Mouse (Mus musculus) lung, embryonic 14.5 days (tissue): ENCODE results near the gene Skp1a. TPM values are rescaled to one million over a fixed set of nuclear protein-coding genes. Genes with fewer than 3 reads are reported as not detected.

Experiments
- ATAC-seq: fragments of 200-750 bp; cut with Nextera tagmentation; 2 replicates; pipeline ENCODE4 v1.8.0; 2017; ENCODE audit warnings: mild to moderate bottlenecking, moderate TSS enrichment, moderate library complexity; ENCODE audit not compliant: insufficient read depth
- DNase-seq: peaks from one replicate; pipeline ENCODE4 v3.0.0-alpha.2; 2015
- H3K27ac ChIP-seq: fragments of 300-500 bp; sonication (generic); 2 replicates; pipeline ENCODE4 v1.5.1; 2014; ENCODE audit warnings: low read depth, mild to moderate bottlenecking, moderate library complexity
- H3K27me3 ChIP-seq: fragments of 300-500 bp; sonication (generic); 2 replicates; pipeline ENCODE4 v1.6.1; 2014; ENCODE audit warnings: low read length, control low read depth; ENCODE audit not compliant: insufficient read depth
- H3K36me3 ChIP-seq: fragments of 300-500 bp; sonication (generic); 2 replicates; pipeline ENCODE4 v1.6.1; 2014; ENCODE audit warnings: control low read depth; ENCODE audit not compliant: insufficient read depth
- H3K4me1 ChIP-seq: fragments of 300-500 bp; sonication (generic); 2 replicates; pipeline ENCODE4 v1.6.1; 2014; ENCODE audit warnings: antibody characterized with exemption, control low read depth; ENCODE audit not compliant: insufficient read depth
- H3K4me2 ChIP-seq: fragments of 300-500 bp; sonication (generic); 2 replicates; pipeline ENCODE4 v1.6.1; 2014; ENCODE audit warnings: mild to moderate bottlenecking
- H3K4me3 ChIP-seq: fragments of 300-500 bp; sonication (generic); 2 replicates; pipeline ENCODE4 v1.5.1; 2014; ENCODE audit warnings: low read depth, low read length
- H3K9ac ChIP-seq: fragments of 300-500 bp; sonication (generic); 2 replicates; pipeline ENCODE4 v1.6.1; 2014
- H3K9me3 ChIP-seq: fragments of 300-500 bp; sonication (generic); 2 replicates; pipeline ENCODE4 v1.6.1; 2016; ENCODE audit warnings: low read depth, low read length, control low read depth
- CTCF ChIP-seq: IDR thresholded peaks from 2 replicates; pipeline ENCODE4 v1.5.1; 2016; ENCODE audit warnings: antibody characterized with exemption, low read depth
- WGBS: fragments of 180-500 bp; shearing (Covaris S2); extraction: QIAGEN DNeasy Blood & Tissue Kit; methylation state at CpG from one replicate; pipeline ENCODE4 v1.1.7; 2014; 5-methylcytosine and 5-hydroxymethylcytosine counted together
- polyA plus RNA-seq: library from polyadenylated mRNA; unstranded; fragments of >200 nt; fragmentation: Nextera tagmentation; extraction: Ambion mirVana; gene quantifications from 2 replicates; pipeline ENCODE4 v1.2.1, GENCODE M21; 2014

Gene Skp1a
- polyA plus RNA-seq, 1 experiment from 2014 or later = 781 TPM

GRCm38 (mm10) chr11:52265616-52266307 lies 34.0 kb downstream of the Skp1a start:
- no peak overlapping the region for H3K9ac ChIP-seq
- H3K4me1 ChIP-seq = peaks cover 7% of the 10 kb centered on the region; the same call in 1 of the 2 replicates
- peaks cover 22% of the 10 kb centered on the region; the same call in 1 of the 2 replicates for H3K36me3 ChIP-seq
- 0 out of 2 replicates have a peak overlapping the region, but pooled peaks have one; percentile 13 for H3K27ac ChIP-seq
- ATAC-seq = no peak; the same call in 1 of the 2 replicates
- no peak for TF ChIP-seq CTCF
- no peak overlapping the region for H3K4me2 ChIP-seq
- H3K27me3 ChIP-seq = no peaks in the 10 kb centered on the region
- H3K4me3 ChIP-seq = no peak overlapping the region
- WGBS = 30% methylated on average over 12 of the region's 12 CpGs
- DNase-seq = no peak
- no peaks in the 10 kb centered on the region for H3K9me3 ChIP-seq

- no peak overlapping the region for H3K4me3 ChIP-seq
- H3K9ac ChIP-seq = no peak overlapping the region
- no peaks in the 10 kb centered on the region for H3K27me3 ChIP-seq
- peaks cover 12% of the 10 kb centered on the region; the same call in 1 of the 2 replicates for H3K36me3 ChIP-seq
- 87% methylated on average over 5 of the region's 5 CpGs for WGBS
- H3K9me3 ChIP-seq = no peaks in the 10 kb centered on the region
- ATAC-seq (no peak), DNase-seq (no peak)
- no peak overlapping the region for H3K4me2 ChIP-seq
- H3K27ac ChIP-seq = no peak overlapping the region
- no peak for TF ChIP-seq CTCF
- H3K4me1 ChIP-seq = peaks cover 10% of the 10 kb centered on the region
Measured at GRCm38 (mm10) chr11:52267271-52267670, 35.5 kb downstream of the Skp1a start.

- H3K4me1 ChIP-seq = peaks cover 17% of the 10 kb centered on the region
Measured at GRCm38 (mm10) chr11:52268104-52268835, 36.5 kb downstream of the Skp1a start.

GRCm38 (mm10) chr11:52269841-52270240 lies 38.0 kb downstream of the Skp1a start:
- 69% methylated on average over 6 of the region's 6 CpGs for WGBS
- H3K27ac ChIP-seq = no peak overlapping the region
- H3K4me2 ChIP-seq = no peak overlapping the region
- no peak overlapping the region for H3K9ac ChIP-seq
- no peaks in the 10 kb centered on the region for H3K9me3 ChIP-seq
- H3K36me3 ChIP-seq = 0 out of 2 replicates have a peak, but pooled peaks cover 4% of the 10 kb centered on the region
- ATAC-seq (no peak), DNase-seq (no peak)
- no peak overlapping the region for H3K4me3 ChIP-seq
- no peaks in the 10 kb centered on the region for H3K27me3 ChIP-seq
- TF ChIP-seq CTCF = no peak
- peaks cover 20% of the 10 kb centered on the region for H3K4me1 ChIP-seq

More at GRCm38 (mm10) chr11:52268104-52268835, 36.5 kb downstream of the Skp1a start:
- H3K9ac ChIP-seq = no peak overlapping the region
- no peak for TF ChIP-seq CTCF
- peaks cover 8% of the 10 kb centered on the region; the same call in 1 of the 2 replicates for H3K36me3 ChIP-seq
- no peak for ATAC-seq
- no peaks in the 10 kb centered on the region for H3K27me3 ChIP-seq
- H3K9me3 ChIP-seq = no peaks in the 10 kb centered on the region
- WGBS = 39% methylated on average over 7 of the region's 7 CpGs
- H3K4me3 ChIP-seq = no peak overlapping the region
- peak; percentile 68 for DNase-seq
- peak overlapping the region; percentile 61; the same call in 1 of the 2 replicates for H3K27ac ChIP-seq
- 0 out of 2 replicates have a peak overlapping the region, but pooled peaks have one; percentile 27 for H3K4me2 ChIP-seq

- Histone ChIP-seq H3K4me3 (no peak overlapping the region), H3K4me2 (no peak overlapping the region), H3K4me1 (peaks cover 20% of the 10 kb centered on the region), H3K9me3 (no peaks in the 10 kb centered on the region), H3K9ac (no peak overlapping the region), H3K27me3 (no peaks in the 10 kb centered on the region), H3K27ac (peak overlapping the region; percentile 81), H3K36me3 (0 out of 2 replicates have a peak, but pooled peaks cover 14% of the 10 kb centered on the region)
- ATAC-seq (no peak), DNase-seq (peak; percentile 48)
- no peak for TF ChIP-seq CTCF
- WGBS = 56% methylated on average over 8 of the region's 8 CpGs
Measured at GRCm38 (mm10) chr11:52271765-52272495, 40.1 kb downstream of the Skp1a start.

- 45% methylated on average over 6 of the region's 6 CpGs for WGBS
- DNase-seq = no peak
- no peaks in the 10 kb centered on the region for H3K9me3 ChIP-seq
- peaks cover 20% of the 10 kb centered on the region for H3K4me1 ChIP-seq
- H3K27ac ChIP-seq = peak overlapping the region; percentile 81
- H3K4me2 ChIP-seq = 0 out of 2 replicates have a peak overlapping the region, but pooled peaks have one; percentile 1
- peak; percentile 5; the same call in 1 of the 2 replicates for ATAC-seq
- peaks cover 17% of the 10 kb centered on the region; the same call in 1 of the 2 replicates for H3K36me3 ChIP-seq
- H3K27me3 ChIP-seq = no peaks in the 10 kb centered on the region
- no peak for TF ChIP-seq CTCF
- no peak overlapping the region for H3K4me3 ChIP-seq
- H3K9ac ChIP-seq = no peak overlapping the region
Measured at GRCm38 (mm10) chr11:52272619-52273018, 40.8 kb downstream of the Skp1a start.
